Mouse (Mus musculus) kidney, postnatal 36 days (tissue): Measurements from ENCODE around the gene Sec22c.

Experiments used
- DNase-seq, 2 experiments: peaks; one replicate each; pipeline ENCODE4 v3.0.0; 2021 to 2022; ENCODE audit warnings: mixed read lengths in 2 of 2

Sec22c gene

GRCm38 (mm10) chr9:121704646-121705625, at the start of gene Sec22c:
Sec22c (minus strand) TSS chr9:121705490.
- DNase-seq, result peak; percentile 93 to 95

GRCm38 (mm10) chr9:121754624-121755023, 49.3 kb upstream of the Sec22c start:
- DNase-seq, result no peak

DNA sequence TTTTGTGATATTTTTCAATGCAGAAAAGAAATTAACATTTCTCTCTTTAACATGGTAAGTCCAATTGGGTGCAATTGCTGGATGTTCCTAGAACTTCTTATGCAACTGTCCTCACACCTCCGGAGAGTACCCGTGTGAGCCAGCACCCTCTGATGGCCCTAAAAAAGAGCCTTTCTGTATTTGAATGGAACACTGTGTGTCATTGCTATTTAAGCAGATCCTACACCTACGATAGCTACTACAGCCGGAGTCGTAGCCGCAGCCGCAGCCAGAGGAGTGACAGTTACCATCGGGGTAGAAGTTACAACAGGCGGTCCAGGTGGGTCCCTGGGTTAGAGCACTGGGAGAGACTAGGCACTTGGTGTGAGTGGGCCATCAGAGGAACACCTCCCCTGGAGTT, 47.5 kb upstream of the Sec22c start:
- no peak for DNase-seq

DNA sequence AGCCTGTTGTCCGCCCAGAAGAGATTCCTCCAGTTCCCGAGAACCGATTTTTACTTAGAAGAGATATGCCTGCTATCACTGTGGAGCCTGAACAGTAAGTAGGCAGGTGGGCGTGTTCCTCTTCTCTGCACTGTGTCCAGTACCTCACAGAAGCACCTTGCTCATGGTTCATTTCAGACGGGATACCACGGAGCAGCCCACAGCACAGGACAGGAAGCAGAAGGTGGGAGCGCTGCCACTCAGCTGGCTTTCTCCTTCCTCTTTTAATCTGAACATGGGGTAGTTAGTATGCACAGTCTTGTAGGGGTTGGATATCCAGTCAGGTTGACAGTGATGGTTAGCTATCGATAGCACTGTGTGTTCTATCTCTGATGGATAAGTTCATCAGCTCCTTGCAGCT, 38.8 kb upstream of the Sec22c start:
- no peak for DNase-seq

GRCm38 (mm10) chr9:121741168-121741567, 35.9 kb upstream of the Sec22c start:
- DNase-seq, result no peak

DNA sequence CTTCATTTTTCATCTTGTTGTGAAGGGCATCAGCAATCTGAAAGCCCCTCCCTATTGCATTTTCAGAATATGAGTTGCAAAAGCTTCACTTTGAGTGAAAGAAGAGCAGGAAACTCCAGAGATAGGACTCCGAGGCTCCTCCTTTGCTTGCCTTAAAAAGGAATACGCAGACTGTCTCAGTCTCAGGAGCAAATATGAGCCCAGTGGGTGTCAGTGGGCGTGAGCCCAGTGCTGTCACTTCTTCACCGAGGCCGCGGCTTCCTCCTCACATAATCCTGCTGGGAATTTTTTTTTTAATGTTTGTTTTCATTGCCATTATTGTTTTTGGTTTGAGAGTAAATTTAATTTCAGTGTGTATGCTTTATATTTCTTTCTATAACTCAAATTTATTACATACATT, 35.2 kb upstream of the Sec22c start:
- DNase-seq, result no peak

GRCm38 (mm10) chr9:121719347-121720331, 14.3 kb upstream of the Sec22c start:
- DNase-seq, result peak in 1 of 2 experiments; percentile 21

DNA sequence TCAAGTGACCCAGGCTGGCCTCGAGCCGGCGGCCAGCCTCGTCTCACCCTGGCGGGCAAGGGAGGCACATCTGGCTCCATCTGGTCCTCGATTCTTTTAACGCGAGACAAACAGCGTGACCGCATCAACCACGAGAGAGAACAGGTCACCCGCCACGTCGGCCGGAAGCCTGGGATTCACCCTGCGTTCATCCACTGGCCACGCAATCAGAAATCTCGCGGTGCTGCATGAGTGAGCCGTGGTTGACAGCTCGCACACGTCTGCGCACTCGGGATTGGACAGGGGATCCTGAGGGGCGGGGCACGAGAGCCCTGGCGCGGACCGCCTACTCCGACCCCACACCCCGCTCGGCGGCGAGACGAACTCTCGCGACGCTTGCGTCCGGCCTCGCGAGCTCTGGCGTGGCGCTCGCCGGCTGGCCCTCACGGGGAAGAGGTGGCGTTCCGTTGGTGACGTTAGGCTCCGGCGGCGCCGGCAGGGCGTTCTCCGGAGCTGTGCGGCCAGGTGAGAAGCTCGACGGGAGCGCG, 13.6 kb upstream of the Sec22c start, which contains the start of gene Nktr:
Gene Nktr, plus strand, starts transcription at position 378 of the 527 bp plus-strand sequence.
- peak; percentile 99 for DNase-seq

GRCm38 (mm10) chr9:121718070-121718705, 12.9 kb upstream of the Sec22c start:
- DNase-seq, result no peak

DNA sequence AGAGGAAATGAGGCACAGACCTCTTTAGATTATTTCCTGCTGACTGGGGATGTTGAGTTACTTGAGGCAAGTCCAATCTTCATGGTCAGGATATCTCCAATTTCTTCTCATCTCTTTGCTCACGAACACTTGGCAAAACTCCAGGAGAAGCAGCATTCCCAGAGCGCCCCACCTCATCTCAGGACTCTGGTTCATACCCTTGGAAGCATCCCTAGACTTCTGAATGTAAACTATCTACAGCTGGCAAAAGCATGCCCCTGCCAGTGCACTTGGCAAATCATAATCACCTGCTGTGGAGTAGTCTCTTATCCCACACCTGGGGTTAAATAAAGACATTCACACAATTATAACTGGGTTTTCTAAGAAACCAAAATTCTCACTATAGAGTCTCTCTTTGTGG, 11.8 kb upstream of the Sec22c start:
- no peak for DNase-seq

- peak; percentile 55 to 66 for DNase-seq
These were observed 5.3 kb upstream of the Sec22c start for GRCm38 (mm10) chr9:121710584-121710975.

DNA sequence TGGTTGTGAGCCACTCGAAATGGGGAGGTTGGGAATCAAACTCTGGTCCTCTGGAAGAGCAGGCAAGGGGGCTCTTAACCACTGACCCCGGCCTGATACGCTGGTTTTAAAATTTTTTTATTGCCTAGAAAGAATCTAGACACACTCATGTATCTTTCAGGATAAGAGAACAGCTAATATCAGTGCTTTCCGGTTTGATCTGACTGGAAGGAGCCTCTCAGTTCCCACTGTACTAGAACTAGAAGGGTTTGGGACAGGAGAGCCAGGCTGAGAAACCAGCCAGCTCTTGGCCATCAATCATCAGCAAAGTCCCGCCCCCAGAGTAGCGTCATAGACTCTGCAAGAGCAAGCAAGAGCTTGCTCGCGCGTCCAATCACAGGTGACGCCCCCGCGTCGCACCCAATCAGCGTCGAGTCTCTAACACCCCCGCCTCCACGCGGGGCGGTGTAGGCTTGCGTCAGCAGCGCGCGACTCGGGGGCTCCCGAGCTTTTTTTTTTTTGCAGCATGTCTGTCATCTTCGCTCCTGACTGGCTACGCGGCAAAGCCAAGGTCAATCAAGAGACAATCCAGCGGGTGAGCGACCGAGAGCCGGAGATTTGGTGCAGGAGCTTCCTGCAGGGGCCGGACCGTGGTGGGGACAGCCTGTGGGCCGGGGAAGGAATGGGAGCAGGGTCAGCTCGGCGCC, 4.8 kb upstream of the Sec22c start, which contains the start of gene Ss18l2:
Gene Ss18l2, plus strand, starts transcription at position 432 of the 686 bp plus-strand sequence.
- DNase-seq, result peak; percentile 100

- no peak for DNase-seq
These were observed 3.5 kb upstream of the Sec22c start for GRCm38 (mm10) chr9:121708506-121709486.

GRCm38 (mm10) chr9:121707801-121708200, 2.5 kb upstream of the Sec22c start:
- DNase-seq, result no peak

- no peak for DNase-seq
These were observed 862 bp upstream of the Sec22c start for GRCm38 (mm10) chr9:121706029-121706675.

DNA sequence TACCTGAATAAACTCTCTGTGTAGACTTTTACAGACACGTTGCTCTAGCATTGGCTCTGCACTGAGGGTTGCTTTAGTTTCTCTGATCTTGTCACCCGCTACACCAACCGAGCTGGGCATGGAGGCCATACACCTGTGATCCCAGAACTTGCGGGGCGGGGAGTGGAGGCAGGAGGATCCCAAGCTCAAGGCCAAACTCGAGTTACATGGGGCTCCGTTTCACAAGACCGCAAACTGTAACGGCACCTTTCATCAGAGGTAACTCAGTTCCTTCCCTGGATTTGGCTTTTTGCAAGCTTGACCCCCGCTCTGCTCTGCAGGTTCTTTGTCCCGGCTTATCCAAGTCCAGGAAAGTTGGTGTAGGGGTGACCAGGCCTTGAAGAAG, 1.0 kb downstream of the Sec22c start:
- no peak for DNase-seq

- DNase-seq, result peak; percentile 50 to 81
These were observed 7.9 kb downstream of the Sec22c start for GRCm38 (mm10) chr9:121697150-121698049.

DNA sequence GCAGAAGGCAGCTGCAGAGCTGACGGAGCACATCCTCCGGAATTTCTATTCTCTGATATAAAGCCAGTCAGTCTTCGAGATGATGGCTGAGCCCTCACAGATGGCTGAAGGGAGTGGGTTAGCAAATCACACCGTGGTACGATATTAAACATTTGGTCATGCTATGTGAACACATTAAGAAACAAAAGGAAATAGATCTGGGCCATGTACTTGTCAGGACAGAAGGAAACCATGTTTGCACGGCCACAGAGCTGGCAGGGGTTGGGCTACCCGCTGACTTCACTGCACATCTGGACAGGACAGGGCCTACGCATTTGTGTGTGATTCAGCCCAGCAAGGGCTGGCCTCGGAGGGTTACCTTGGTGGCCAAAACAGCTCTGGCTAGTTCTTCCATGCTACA, 8.7 kb downstream of the Sec22c start:
- no peak for DNase-seq

DNA sequence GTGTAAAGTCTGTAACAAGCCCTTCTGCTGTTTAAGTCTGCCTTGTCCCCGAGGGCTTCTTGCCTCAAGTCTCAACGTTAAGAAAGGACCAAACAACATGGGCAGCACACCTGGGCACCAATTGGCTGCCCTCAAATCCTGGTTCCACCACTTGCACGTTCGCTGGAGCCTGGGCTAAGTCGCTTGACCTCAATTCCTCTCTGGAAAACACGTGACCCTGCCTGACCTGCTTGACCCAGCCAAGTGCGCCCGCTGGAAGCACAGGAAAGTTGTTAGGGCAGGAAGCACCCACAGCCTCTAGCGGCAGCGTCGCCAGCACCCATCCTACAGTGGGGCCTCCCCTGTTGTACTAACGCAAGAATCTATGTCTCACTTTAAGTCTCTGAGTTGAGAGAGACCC, 10.6 kb downstream of the Sec22c start:
- no peak for DNase-seq
